Mouse (Mus musculus): ENCODE data around the gene Gm28539. TPM values are rescaled to one million over a fixed set of nuclear protein-coding genes. Genes with fewer than 3 reads are reported as not detected.
"Not testable (repeated sequence)": the region's sequence is repeated elsewhere in the genome, so short reads cannot be mapped to it uniquely, and the experiment has no call there.

Gm28539 gene
- polyA plus RNA-seq, 1 experiment from 2014 or later, result not detected

DNA sequence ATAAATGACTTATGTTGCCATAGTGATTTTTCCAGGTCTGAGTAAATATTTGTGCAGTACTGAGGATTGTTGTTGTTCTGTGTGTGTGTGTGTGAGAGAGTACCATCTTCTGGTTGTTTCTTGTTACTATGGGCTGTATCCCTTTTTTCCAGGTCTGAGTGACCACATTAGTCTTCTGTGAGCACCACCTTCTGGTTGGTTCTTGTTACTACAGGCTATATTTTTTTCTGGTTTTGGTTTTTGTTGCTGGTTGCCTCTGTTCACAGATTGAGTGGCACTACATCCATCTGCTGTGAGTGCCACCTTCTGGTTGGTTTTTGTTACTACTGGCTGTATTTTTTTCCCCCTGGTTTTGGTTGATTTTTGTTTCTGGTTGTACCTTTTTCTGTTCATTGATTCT is 22.2 kb downstream of the Gm28539 start:
- H3K9ac ChIP-seq (replicated peaks), result no peak overlapping the region
- ATAC-seq (ENCODE audit: insufficient number of reproducible peaks, insufficient read depth, low FRiP score, low TSS enrichment, low read depth), result no peak
- H3K4me1 ChIP-seq (replicated peaks), result no peaks in the 10 kb centered on the region
- H3K27ac ChIP-seq, result no peak overlapping the region
- no peaks in the 10 kb centered on the region for H3K27me3 ChIP-seq
- no peaks in the 10 kb centered on the region for H3K9me3 ChIP-seq
- no peak overlapping the region for H3K4me2 ChIP-seq
- H3K4me3 ChIP-seq (replicated peaks), result no peak overlapping the region
- no peaks in the 10 kb centered on the region for H3K36me3 ChIP-seq

DNA sequence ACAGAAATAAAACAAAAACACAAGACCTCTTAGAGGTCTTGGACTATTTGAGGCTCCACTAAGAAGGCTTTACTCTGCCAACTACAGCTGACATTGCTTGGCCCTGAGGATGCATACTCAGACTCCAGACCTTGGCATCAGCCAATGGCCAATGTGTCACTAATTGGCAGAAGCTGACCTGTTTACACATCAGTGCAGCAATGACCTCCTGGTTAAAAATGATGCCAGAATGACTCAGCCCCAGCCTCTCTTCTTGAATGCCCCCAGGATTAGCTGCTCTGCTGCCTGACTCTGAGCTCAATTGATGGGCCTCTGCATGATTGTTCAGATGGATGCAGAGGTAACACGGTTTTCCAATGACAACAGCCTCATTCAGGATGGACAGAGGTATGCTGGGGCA is 23.8 kb downstream of the Gm28539 start:
- no peaks in the 10 kb centered on the region for H3K4me1 ChIP-seq (replicated peaks)
- no peaks in the 10 kb centered on the region for H3K27me3 ChIP-seq
- ATAC-seq (ENCODE audit: insufficient number of reproducible peaks, insufficient read depth, low FRiP score, low TSS enrichment, low read depth), result no peak
- no peaks in the 10 kb centered on the region for H3K9me3 ChIP-seq
- no peak overlapping the region for H3K4me2 ChIP-seq
- 62% methylated on average over 1 of the region's 1 CpGs for WGBS
- no peak overlapping the region for H3K27ac ChIP-seq
- no peak overlapping the region for H3K9ac ChIP-seq (replicated peaks)
- no peak overlapping the region for H3K4me3 ChIP-seq (replicated peaks)
- no peaks in the 10 kb centered on the region for H3K36me3 ChIP-seq

DNA sequence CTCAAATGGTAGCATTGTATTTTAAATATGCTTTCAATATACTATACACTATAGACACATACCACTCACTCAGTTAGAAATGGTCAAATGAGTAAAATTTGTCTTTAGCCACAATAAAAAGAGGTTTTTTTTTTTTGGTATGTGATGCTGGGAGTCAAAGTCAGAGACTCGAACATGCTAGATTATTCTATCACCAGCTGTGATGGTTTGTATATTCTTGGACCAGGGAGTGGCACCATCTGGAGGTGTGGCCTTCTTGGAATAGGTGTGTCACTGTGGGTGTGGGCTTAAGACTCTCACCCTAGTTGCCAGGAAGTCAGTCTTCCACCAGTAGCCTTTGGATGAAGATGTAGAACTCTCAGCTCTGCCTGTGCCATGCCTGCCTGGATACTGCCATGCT is 34.1 kb downstream of the Gm28539 start:
- not testable (repeated sequence) for H3K4me3 ChIP-seq (replicated peaks); H3K9ac ChIP-seq (replicated peaks); H3K27me3 ChIP-seq; H3K4me2 ChIP-seq; ATAC-seq (ENCODE audit: insufficient number of reproducible peaks, insufficient read depth, low FRiP score, low TSS enrichment, low read depth); H3K4me1 ChIP-seq (replicated peaks); H3K27ac ChIP-seq; H3K9me3 ChIP-seq
- peaks cover 45% of the 10 kb centered on the region for H3K36me3 ChIP-seq
- WGBS, result 90% methylated on average over 1 of the region's 1 CpGs

DNA sequence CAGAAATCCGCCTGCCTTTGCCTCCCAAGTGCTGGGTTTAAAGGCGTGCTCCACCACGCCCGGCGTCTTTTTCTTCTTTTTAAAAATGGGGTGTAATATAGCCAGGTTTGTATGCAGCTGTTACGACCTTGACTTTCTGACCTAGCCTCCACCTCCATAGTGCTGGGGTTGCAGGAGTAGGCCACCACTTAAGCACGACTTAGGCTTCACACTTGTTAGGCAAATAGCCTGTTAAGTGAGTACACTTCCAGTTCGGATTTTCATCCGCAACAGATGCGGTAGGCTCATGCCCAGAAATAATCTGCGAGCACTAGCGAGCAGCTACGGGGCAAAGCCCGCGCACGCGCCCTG is 39.7 kb downstream of the Gm28539 start:
- H3K27me3 ChIP-seq, result no peaks in the 10 kb centered on the region
- peak overlapping the region; percentile 87 for H3K9ac ChIP-seq (replicated peaks)
- H3K27ac ChIP-seq, result peak overlapping the region; percentile 97
- H3K4me1 ChIP-seq (replicated peaks), result peaks cover 16% of the 10 kb centered on the region; the same call in 1 of the 2 replicates
- H3K4me3 ChIP-seq (replicated peaks), result peak overlapping the region; percentile 89
- H3K36me3 ChIP-seq, result peaks cover 58% of the 10 kb centered on the region
- ATAC-seq (ENCODE audit: insufficient number of reproducible peaks, insufficient read depth, low FRiP score, low TSS enrichment, low read depth), result peak; percentile 45; the same call in 1 of the 2 replicates
- H3K4me2 ChIP-seq, result peak overlapping the region; percentile 78
- WGBS, result under 1% methylated on average over 17 of the region's 17 CpGs
- H3K9me3 ChIP-seq, result no peaks in the 10 kb centered on the region

DNA sequence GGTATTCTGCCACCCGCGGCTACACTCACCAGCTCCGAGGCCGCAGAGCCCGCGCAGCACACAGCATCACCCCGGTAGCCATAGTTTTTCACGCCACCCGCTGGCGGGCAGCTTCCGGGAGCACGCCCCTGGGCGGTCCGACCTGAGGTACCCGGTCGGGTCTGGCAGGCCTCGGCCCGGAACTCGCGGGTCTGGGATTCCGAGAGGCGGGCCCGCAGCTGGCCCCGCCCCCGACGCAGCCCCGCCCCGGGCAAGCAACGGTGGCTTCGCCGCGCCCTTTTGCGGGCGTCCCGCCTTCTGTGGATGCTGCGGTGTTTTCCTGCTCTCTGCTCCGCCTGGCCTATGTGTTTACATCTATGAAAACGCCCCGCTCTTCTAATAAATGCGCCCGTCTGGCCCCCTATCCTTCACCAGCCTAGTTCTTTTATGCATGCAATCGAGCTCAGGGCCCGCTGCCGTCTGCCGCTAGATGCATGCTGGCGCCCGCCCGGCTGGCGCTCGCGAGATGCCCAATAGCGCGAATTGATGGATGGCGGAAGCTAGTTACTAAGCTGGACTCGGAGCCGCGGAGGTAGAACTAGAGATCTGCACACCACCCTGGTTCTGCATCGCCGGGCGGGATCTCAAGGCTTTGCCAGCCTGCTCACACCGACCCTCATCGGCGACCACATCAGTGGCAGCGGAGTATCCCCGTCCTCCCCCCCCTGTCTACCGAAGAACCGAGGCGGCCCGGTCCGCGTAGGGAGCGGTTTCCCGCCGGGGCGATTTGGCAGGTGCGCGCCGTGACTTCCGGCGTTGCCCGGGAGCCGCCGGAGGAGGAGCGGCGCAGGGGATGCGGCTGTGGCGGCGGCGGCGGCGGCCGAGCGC is 40.3 kb downstream of the Gm28539 start, which contains the start of the genes Mrpl40 and Hira:
Gene Mrpl40 (minus strand): TSS at position 421 of the 867 bp plus-strand sequence.
Gene Hira (plus strand): TSS at position 596 of the 867 bp plus-strand sequence.
- peaks cover 16% of the 10 kb centered on the region; the same call in 1 of the 2 replicates for H3K4me1 ChIP-seq (replicated peaks)
- peak within 1 kb of the TSS; percentile 78 for H3K4me2 ChIP-seq
- peak within 1 kb of the TSS; percentile 87 for H3K9ac ChIP-seq (replicated peaks)
- peak within 1 kb of the TSS; percentile 89 for H3K4me3 ChIP-seq (replicated peaks)
- H3K9me3 ChIP-seq, result no peaks in the 10 kb centered on the region
- peaks cover 58% of the 10 kb centered on the region for H3K36me3 ChIP-seq
- H3K27ac ChIP-seq, result peak within 1 kb of the TSS; percentile 97
- under 1% methylated on average over 93 of the region's 93 CpGs for WGBS
- peak; percentile 93 for ATAC-seq (ENCODE audit: insufficient number of reproducible peaks, insufficient read depth, low FRiP score, low TSS enrichment, low read depth)
- H3K27me3 ChIP-seq, result no peaks in the 10 kb centered on the region

DNA sequence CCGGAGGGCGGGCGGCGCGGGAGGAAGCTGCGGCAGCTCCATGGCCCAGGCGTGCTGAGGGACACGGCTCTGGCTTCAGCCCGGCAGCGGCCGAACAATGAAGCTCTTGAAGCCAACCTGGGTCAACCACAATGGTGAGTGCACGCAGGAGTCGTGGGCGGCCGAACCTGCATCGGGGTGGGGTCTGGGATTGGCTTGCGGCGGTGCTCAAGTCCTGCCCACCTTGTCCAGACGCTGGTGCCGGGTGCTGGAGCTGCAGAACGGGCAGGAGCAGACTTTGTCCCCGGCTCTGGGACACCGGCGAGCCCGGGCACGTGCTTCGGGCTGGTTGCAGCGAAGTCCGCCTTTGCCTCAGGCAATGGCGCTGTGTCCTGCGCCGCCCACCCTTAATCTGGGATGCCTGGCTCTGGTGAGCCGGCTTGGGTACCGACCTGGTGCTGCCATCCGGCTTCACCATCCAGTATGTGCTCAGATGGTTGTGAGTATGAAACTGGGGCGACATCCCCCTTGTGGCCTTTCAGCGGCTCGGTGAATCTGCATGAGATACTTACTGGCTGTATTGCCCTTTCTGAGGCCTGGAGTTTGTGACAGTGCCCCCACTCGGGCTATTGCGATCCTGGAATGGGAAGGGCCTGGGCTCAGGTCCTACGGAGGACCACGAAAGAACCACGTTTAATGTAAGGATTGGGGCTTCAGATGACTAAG is 41.2 kb downstream of the Gm28539 start:
- Histone ChIP-seq H3K4me1 (replicated peaks) (peaks cover 16% of the 10 kb centered on the region; the same call in 1 of the 2 replicates), H3K9me3 (no peaks in the 10 kb centered on the region), H3K36me3 (peaks cover 53% of the 10 kb centered on the region), H3K4me2 (peak overlapping the region; percentile 78), H3K9ac (replicated peaks) (peak overlapping the region; percentile 87), H3K27me3 (no peaks in the 10 kb centered on the region), H3K4me3 (replicated peaks) (peak overlapping the region; percentile 89), H3K27ac (peak overlapping the region; percentile 97)
- under 1% methylated on average over 36 of the region's 43 CpGs for WGBS
- ATAC-seq (ENCODE audit: insufficient number of reproducible peaks, insufficient read depth, low FRiP score, low TSS enrichment, low read depth), result peak; percentile 38

DNA sequence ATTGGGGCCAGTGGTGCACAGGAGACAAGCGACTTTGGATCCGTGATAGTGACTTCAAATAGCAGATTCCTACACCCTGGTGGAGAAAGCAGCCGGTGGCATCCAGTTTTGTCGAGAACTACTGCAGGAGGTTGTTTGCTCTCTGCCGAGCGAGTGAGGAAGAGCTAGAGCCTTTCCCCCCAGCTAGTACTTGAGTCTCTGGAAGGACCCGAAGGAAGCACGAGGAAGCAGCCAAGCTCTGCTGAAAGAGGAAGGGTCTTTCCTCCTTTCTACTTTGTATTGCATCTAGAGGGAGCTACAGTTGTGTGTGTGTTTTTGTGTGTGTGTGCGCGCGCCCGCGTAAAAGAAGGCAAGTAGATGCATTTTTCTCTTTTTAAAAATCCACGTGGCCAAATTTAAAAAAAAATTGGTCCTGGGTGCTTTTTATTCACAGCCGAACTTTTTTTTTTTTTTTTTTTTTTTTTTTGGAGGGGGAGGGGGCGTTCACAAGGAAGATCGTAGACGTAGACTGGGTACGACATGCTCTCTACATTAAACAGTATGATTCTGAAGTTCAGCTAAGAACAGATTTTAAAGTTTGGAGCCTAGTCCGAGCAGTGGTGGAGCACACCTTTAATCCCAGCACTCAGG is 41.8 kb downstream of the Gm28539 start:
- no peak for ATAC-seq (ENCODE audit: insufficient number of reproducible peaks, insufficient read depth, low FRiP score, low TSS enrichment, low read depth)
- Histone ChIP-seq H3K27me3 (no peaks in the 10 kb centered on the region), H3K9me3 (no peaks in the 10 kb centered on the region), H3K4me3 (replicated peaks) (peak overlapping the region; percentile 89), H3K36me3 (peaks cover 46% of the 10 kb centered on the region), H3K4me1 (replicated peaks) (peaks cover 16% of the 10 kb centered on the region; the same call in 1 of the 2 replicates), H3K9ac (replicated peaks) (peak overlapping the region; percentile 87), H3K4me2 (peak overlapping the region; percentile 78), H3K27ac (peak overlapping the region; percentile 97)
- WGBS, result 25% methylated on average over 20 of the region's 20 CpGs

DNA sequence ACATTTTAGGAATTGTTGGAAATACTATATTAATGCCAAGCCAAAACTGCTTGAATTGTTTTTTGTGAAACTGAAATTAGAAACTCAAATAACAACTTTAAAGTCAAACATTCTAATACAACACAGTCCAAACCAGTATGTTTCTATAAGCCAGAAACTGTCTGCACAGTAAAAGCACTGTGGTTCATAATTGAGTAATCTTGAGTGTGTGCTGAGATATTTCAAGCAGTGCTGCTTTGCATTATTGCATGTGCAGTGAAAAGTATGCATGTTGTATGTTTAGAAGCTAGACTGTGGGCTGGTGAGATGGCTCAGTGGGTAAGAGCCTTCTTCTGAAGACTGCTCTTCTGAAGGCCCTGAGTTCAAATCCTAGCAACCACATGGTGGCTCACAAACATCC is 47.7 kb downstream of the Gm28539 start:
- no peak overlapping the region for H3K4me2 ChIP-seq
- no peak overlapping the region for H3K27ac ChIP-seq
- no peak for ATAC-seq (ENCODE audit: insufficient number of reproducible peaks, insufficient read depth, low FRiP score, low TSS enrichment, low read depth)
- no peaks in the 10 kb centered on the region for H3K9me3 ChIP-seq
- no peak overlapping the region for H3K4me3 ChIP-seq (replicated peaks)
- 0 out of 2 replicates have a peak, but pooled peaks cover 4% of the 10 kb centered on the region for H3K4me1 ChIP-seq (replicated peaks)
- H3K9ac ChIP-seq (replicated peaks), result no peak overlapping the region
- peaks cover 43% of the 10 kb centered on the region for H3K36me3 ChIP-seq
- H3K27me3 ChIP-seq, result no peaks in the 10 kb centered on the region

DNA sequence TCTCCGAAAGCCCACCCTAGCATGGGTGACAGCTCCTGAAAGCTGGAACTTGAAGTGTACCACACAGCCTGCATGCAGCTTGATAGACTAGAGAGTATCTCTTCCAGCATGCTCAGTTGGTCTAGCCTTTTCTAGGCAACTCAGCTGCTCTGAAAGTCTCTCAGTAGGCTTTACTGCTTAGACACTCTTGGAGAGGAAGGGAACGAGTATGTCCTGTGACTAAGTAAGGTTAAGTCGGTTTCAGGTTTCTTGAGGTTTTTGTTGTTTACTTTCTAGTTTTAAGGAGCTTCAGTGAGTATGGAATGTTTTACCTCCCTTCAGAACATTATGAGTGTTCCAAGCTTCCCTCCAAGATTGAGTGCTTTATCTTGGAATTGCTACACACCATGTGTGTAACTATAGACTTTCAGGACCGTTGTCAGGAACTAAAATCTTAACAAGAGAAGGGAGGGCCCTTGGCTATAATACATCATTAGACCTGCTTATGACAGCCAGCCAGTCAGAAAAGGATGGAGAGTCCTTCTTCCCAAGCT is 57.5 kb downstream of the Gm28539 start:
- Histone ChIP-seq H3K4me2 (no peak overlapping the region), H3K27me3 (no peaks in the 10 kb centered on the region), H3K9me3 (no peaks in the 10 kb centered on the region), H3K9ac (replicated peaks) (no peak overlapping the region), H3K27ac (no peak overlapping the region), H3K4me1 (replicated peaks) (peaks cover 4% of the 10 kb centered on the region; the same call in 1 of the 2 replicates), H3K36me3 (peaks cover 24% of the 10 kb centered on the region), H3K4me3 (replicated peaks) (no peak overlapping the region)
- WGBS, result 73% methylated on average over 4 of the region's 4 CpGs
- no peak for ATAC-seq (ENCODE audit: insufficient number of reproducible peaks, insufficient read depth, low FRiP score, low TSS enrichment, low read depth)

DNA sequence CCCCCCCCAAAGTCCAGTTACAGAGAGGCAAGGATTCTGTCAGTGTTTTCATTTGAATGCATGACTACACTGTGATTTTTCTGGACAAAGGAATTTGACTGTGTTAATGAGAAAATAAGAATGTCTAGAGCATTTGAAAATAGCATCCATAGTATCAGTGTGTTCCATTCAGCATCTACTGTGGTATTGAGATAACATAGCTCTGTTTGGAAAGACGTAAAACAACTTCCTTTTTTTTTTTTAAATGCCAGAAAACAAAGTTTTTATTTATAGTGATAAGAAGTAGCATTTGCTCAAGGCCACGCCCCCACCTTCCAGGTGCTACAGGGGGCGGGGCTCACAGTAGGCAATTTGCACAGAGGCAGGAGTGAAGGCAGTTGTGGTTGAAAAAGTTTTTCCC is 58.9 kb downstream of the Gm28539 start:
- Histone ChIP-seq H3K9me3 (no peaks in the 10 kb centered on the region), H3K27me3 (no peaks in the 10 kb centered on the region), H3K27ac (no peak overlapping the region), H3K4me2 (no peak overlapping the region), H3K4me1 (replicated peaks) (peaks cover 4% of the 10 kb centered on the region; the same call in 1 of the 2 replicates), H3K9ac (replicated peaks) (no peak overlapping the region), H3K36me3 (peaks cover 38% of the 10 kb centered on the region), H3K4me3 (replicated peaks) (no peak overlapping the region)
- no peak for ATAC-seq (ENCODE audit: insufficient number of reproducible peaks, insufficient read depth, low FRiP score, low TSS enrichment, low read depth)
- 81% methylated on average over 3 of the region's 3 CpGs for WGBS

DNA sequence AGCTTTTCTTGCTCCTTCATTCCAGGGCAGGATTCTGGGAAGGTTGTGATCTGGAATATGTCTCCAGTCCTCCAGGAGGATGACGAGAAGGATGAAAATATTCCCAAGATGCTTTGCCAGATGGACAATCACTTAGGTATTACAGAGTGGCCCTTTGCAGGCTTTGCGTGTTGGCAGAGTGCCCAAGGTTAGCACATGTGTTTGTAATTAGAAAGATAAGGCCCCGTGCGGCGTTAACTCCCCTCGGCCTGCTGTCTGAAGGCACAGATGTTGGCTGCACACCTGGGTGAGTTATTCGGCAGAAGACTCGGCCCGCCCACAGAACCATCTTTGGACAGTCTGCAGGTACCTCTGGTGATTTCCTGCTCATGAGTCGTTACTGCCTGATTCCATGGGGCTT is 60.0 kb downstream of the Gm28539 start:
- no peaks in the 10 kb centered on the region for H3K27me3 ChIP-seq
- H3K9me3 ChIP-seq, result no peaks in the 10 kb centered on the region
- H3K4me3 ChIP-seq (replicated peaks), result no peak overlapping the region
- 31% methylated on average over 10 of the region's 10 CpGs for WGBS
- no peak overlapping the region for H3K4me2 ChIP-seq
- ATAC-seq (ENCODE audit: insufficient number of reproducible peaks, insufficient read depth, low FRiP score, low TSS enrichment, low read depth), result peak; percentile 63; the same call in 1 of the 2 replicates
- H3K4me1 ChIP-seq (replicated peaks), result peaks cover 4% of the 10 kb centered on the region; the same call in 1 of the 2 replicates
- H3K9ac ChIP-seq (replicated peaks), result no peak overlapping the region
- H3K36me3 ChIP-seq, result peaks cover 48% of the 10 kb centered on the region
- no peak overlapping the region for H3K27ac ChIP-seq

All from limb, embryonic 12.5 days (tissue).